Mouse (Mus musculus): Measurements from ENCODE around the gene Ptf1a.

DNA sequence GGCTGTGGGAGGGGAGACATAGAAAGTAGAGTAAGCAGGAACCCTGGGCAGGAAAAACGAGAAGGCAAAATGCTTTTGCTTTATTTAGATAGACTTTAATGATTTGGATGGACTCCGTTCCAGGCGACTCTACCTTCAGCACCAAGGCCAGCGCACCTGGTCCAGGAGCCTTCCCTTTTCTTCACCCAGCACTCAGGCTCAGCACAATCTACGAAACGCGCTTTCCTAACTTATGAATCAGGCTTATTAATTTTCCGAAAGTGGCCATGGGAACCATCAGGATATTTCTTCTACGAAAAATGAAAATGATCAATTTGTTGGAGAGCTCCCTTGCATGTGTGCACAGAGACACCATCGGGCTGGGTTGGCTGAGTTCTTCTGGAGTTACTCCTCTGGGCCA, 16.4 kb upstream of the Ptf1a start:
- no peak for TF ChIP-seq CTCF (IDR thresholded peaks at IDR 0.05; ENCODE audit: low read depth)
- TF ChIP-seq EP300 (IDR thresholded peaks at IDR 0.05; ENCODE audit: low read depth) = no peak
